Mouse (Mus musculus): Measurements from ENCODE around the gene Spice1. TPM values are rescaled to one million over a fixed set of nuclear protein-coding genes. Genes with fewer than 3 reads are reported as not detected.

Gene Spice1
- polyA plus RNA-seq, 1 experiment = 8.9 TPM

GRCm38 (mm10) chr16:44435481-44435880 lies 88.6 kb downstream of the Spice1 start:
- TF ChIP-seq CTCF (IDR thresholded peaks at IDR 0.05; ENCODE audit: insufficient read depth, low read length) (no peak), POLR2A (IDR thresholded peaks at IDR 0.05; ENCODE audit: borderline replicate concordance, extremely low read depth, low read depth, low read length) (no peak)
- DNase-seq = no peak
- H3K4me3 ChIP-seq (replicated peaks; ENCODE audit: extremely low read depth, low read depth, low read length) = no peak overlapping the region
- WGBS = 62% methylated on average over 4 of the region's 4 CpGs
- H3K4me1 ChIP-seq (ENCODE audit: control insufficient read depth, insufficient read depth, low read length) = no peaks in the 10 kb centered on the region

Other genes starting within 250 kb of the Spice1 start
- gene Atp6v1a, start 207.4 kb upstream of the Spice1 start, polyA plus RNA-seq (2012; rRNA removed) = 21.2 and 34.4 TPM in 2 replicates
- 8.3 and 9.3 TPM in 2 replicates for gene Naa50, start 207.3 kb upstream of the Spice1 start, polyA plus RNA-seq (2012; rRNA removed)
- gene Usf3, start 173.9 kb upstream of the Spice1 start, polyA plus RNA-seq (2012; rRNA removed) = 6.8 and 10.9 TPM in 2 replicates
- 2.9 and 4.3 TPM in 2 replicates for gene Sidt1, start 13.9 kb upstream of the Spice1 start, polyA plus RNA-seq (2012; rRNA removed)
- 3.3 and 4.8 TPM in 2 replicates for gene Cfap44, start 47.7 kb downstream of the Spice1 start, polyA plus RNA-seq (2012; rRNA removed)
- gene Boc, start 211.8 kb downstream of the Spice1 start, polyA plus RNA-seq (2012; rRNA removed) = 22.2 and 23.4 TPM in 2 replicates

All from lung, adult 2 months (tissue).